Mouse (Mus musculus) liver, embryonic 14.5 days (tissue): ENCODE results near the gene Dand5.

ENCODE experiments used
- CTCF ChIP-seq: IDR thresholded peaks from 2 replicates; pipeline ENCODE4 v1.5.1; 2016; ENCODE audit warnings: antibody characterized with exemption, low read depth, control low read depth
- EP300 ChIP-seq: IDR thresholded peaks from 2 replicates; pipeline ENCODE4 v1.6.1; 2016; ENCODE audit warnings: antibody characterized with exemption, low read depth

DNA sequence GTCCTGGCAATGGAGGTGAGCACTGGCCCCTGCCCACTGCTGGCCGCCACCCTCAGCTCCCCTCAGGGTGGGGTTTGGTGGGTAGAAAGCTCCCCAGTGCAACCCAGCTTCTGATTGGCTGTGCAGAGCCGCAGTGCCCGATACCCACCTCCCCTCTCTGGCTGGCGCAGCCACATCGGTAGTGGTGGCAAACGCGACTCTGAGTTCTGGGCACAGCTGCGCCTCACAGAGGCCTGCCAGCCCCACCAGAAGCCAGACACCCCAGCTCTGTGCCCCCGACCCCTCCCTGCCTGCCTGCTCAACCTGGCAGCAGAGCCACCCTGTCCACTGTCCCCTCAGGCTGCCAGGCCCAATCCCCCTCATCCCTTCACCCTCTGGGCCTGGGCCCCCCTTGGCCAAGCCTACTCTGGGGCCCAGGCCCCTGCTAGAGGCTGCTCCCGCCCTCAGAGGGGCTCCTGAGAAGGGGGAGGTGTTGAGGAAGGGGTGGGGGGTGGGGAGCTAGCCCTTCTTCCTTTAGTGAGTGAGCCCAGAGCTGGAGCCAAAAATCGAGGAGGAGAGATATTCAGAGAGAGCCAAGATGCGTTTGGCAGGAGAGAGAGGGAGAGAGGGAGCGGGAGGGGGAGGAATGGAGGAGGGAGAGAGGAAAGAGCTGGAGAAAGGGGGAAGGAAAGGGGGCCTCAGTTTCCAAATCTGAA lies 28.7 kb downstream of the Dand5 start:
- TF ChIP-seq CTCF (no peak), EP300 (no peak)
